Mouse (Mus musculus): ENCODE measurements around the gene Gas7.

- TF ChIP-seq CTCF (IDR thresholded peaks at IDR 0.05; ENCODE audit: extremely low read depth, insufficient read length, insufficient replicate concordance, low read depth, low read length) (no peak), POLR2A (IDR thresholded peaks at IDR 0.05; ENCODE audit: low read depth, low read length) (no peak)
Observed at GRCm38 (mm10) chr11:67733726-67734125, 278.5 kb downstream of the Gas7 start.
